Mouse (Mus musculus) limb, embryonic 14.5 days (tissue): ENCODE data around the gene Rabl3. TPM values are rescaled to one million over a fixed set of nuclear protein-coding genes. Genes with fewer than 3 reads are reported as not detected.

Source experiments
- ATAC-seq: fragments of 200-750 bp; cut with Nextera tagmentation; 2 replicates; pipeline ENCODE4 v1.8.0; 2017; ENCODE audit warnings: low read depth, moderate number of reproducible peaks, moderate TSS enrichment; ENCODE audit not compliant: low FRiP score
- DNase-seq: peaks from one replicate; pipeline ENCODE4 v3.0.0-alpha.2; 2015; ENCODE audit warnings: low spot score
- H3K27ac ChIP-seq: fragments of 300-500 bp; sonication (generic); replicated peaks from 2 replicates; pipeline ENCODE4 v1.5.1; 2014; ENCODE audit warnings: low read depth, mild to moderate bottlenecking, low read length, moderate library complexity, mixed read lengths
- H3K27me3 ChIP-seq: fragments of 300-500 bp; sonication (generic); 2 replicates; pipeline ENCODE4 v1.6.1; 2014; ENCODE audit warnings: low read length, mixed read lengths; ENCODE audit not compliant: control insufficient read depth, insufficient read depth
- H3K36me3 ChIP-seq: fragments of 300-500 bp; sonication (generic); 2 replicates; pipeline ENCODE4 v1.6.1; 2014; ENCODE audit warnings: mild to moderate bottlenecking, low read length, moderate library complexity, mixed read lengths; ENCODE audit not compliant: control insufficient read depth, insufficient read depth
- H3K4me1 ChIP-seq: fragments of 300-500 bp; sonication (generic); 2 replicates; pipeline ENCODE4 v1.6.1; 2014; ENCODE audit warnings: antibody characterized with exemption, low read length, mixed read lengths; ENCODE audit not compliant: control insufficient read depth, insufficient read depth
- H3K4me2 ChIP-seq: fragments of 300-500 bp; sonication (generic); replicated peaks from 2 replicates; pipeline ENCODE4 v1.6.1; 2014; ENCODE audit warnings: low read depth, mild to moderate bottlenecking, low read length, moderate library complexity; ENCODE audit not compliant: severe bottlenecking
- H3K4me3 ChIP-seq: fragments of 300-500 bp; sonication (generic); replicated peaks from 2 replicates; pipeline ENCODE4 v1.5.1; 2014; ENCODE audit warnings: low read length
- H3K9ac ChIP-seq: fragments of 300-500 bp; sonication (generic); 2 replicates; pipeline ENCODE4 v1.6.1; 2014; ENCODE audit warnings: mild to moderate bottlenecking, low read depth, low read length, moderate library complexity; ENCODE audit not compliant: severe bottlenecking
- H3K9me3 ChIP-seq: fragments of 300-500 bp; sonication (generic); 2 replicates; pipeline ENCODE4 v1.6.1; 2016; ENCODE audit warnings: low read length; ENCODE audit not compliant: control insufficient read depth
- POLR2A ChIP-seq: fragments of 200-500 bp; IDR thresholded peaks from 2 replicates; pipeline ENCODE4 v1.8.0; 2012; ENCODE audit warnings: inconsistent platforms, mild to moderate bottlenecking, moderate library complexity, borderline replicate concordance; ENCODE audit not compliant: insufficient read depth, insufficient read length; ENCODE audit errors: extremely low read depth
- WGBS: fragments of 180-500 bp; shearing (Covaris S2); extraction: QIAGEN DNeasy Blood & Tissue Kit; methylation state at CpG from one replicate; pipeline ENCODE4 v1.1.7; 2014; 5-methylcytosine and 5-hydroxymethylcytosine counted together
- polyA plus RNA-seq, 2 experiments: library from polyadenylated mRNA; depleted of rRNA in 1 of 2; stranded (reverse) in 1 of 2; unstranded in 1 of 2; fragments of >200 nt; fragmentation: Nextera tagmentation in 1 of 2; extraction: Ambion mirVana in 1 of 2; gene quantifications; 2 replicates each; pipeline versions ENCODE4 v1.2.1 to v1.2.3; 2012 to 2014

The Rabl3 gene
- polyA plus RNA-seq (2012; rRNA removed) (11.9 and 14.2 TPM in 2 replicates), polyA plus RNA-seq (2014; fragmentation: Nextera tagmentation; extraction: Ambion mirVana) (27.8 TPM in 2 replicates)

DNA sequence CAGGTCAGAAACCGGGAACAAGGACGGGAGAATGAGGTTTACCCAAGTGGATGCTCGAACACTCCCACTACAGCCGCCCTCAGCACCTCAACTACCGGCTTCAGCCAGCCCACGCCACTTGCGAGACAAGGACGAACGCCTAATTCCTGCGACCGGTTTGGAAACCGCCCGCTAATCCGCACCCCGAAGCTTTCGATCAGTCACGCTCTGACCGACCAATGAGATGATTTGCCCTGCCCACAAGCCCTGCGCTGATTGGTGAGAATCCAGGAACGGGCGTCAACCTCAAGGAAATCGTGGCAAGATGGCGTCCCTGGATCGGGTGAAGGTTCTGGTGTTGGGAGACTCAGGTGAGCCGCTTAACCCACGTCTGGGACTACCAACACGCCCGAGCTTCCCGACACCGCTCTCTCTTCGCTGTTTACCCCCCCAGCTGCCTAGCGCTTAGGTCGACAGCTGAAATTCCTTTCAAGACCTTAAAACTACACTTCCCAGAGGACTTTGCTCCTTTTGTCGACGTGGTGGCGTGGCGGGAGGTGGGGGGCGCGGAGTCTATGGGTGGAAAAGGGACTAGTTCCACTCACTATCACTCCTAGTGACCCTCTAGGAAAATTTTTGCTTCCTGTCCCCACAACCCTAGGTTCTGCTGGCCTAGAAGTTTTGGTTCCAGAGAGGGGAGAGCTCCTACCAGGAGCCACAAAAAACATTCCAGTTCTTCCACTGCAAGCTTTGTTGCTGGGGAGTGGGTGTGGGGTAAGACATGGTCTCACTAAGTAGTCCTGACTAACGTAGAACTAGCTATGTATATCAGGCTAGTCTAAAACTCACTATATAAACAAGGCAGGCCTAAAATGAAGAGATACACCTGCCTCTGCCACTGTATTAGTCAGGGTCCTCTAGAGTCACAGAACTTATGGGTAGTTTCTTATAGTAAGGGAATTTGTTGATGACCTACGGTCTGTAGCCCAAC lies at the start of gene Rabl3, which contains the start of gene Gtf2e1:
Rabl3 (plus strand) TSS at position 275 of the 970 bp plus-strand sequence.
Gtf2e1 (minus strand) TSS at position 179 of the 970 bp plus-strand sequence.
- H3K27ac ChIP-seq, result peak within 1 kb of the TSS; percentile 96
- ATAC-seq, result peak; percentile 99
- H3K36me3 ChIP-seq, result peaks cover 11% of the 10 kb centered on the region; the same call in 1 of the 2 replicates
- H3K4me2 ChIP-seq, result peak within 1 kb of the TSS; percentile 72
- H3K4me3 ChIP-seq, result peak within 1 kb of the TSS; percentile 59
- no peaks in the 10 kb centered on the region for H3K9me3 ChIP-seq
- H3K27me3 ChIP-seq, result no peaks in the 10 kb centered on the region
- peak; percentile 98 for DNase-seq
- peak; percentile 66; the same call in 1 of the 2 replicates for TF ChIP-seq POLR2A
- H3K4me1 ChIP-seq, result peaks cover 10% of the 10 kb centered on the region
- WGBS, result 2% methylated on average over 41 of the region's 41 CpGs
- peak within 1 kb of the TSS; percentile 76 for H3K9ac ChIP-seq

DNA sequence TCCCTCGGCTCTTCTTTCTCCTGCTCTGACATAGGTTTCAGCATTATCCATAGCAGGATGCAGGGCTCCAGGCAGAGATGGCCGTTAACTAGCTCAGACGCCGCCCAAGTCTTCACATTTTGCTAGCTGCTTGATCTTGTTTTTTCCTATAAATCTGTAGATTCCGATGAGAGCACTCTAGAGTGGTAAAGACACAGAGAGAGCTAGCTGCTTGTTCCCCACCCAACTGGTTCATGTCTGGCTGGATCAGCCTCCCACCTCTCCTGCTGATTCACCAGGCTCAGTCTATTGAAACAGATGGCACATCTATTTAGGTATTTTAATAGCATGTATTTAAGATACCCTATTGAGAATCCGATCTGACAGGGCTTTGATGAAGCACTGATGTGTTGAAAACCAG lies 44.7 kb upstream of the Rabl3 start:
- H3K4me2 ChIP-seq, result no peak overlapping the region
- H3K4me3 ChIP-seq, result no peak overlapping the region
- 67% methylated on average over 6 of the region's 6 CpGs for WGBS
- no peaks in the 10 kb centered on the region for H3K27me3 ChIP-seq
- H3K9me3 ChIP-seq, result no peaks in the 10 kb centered on the region
- H3K4me1 ChIP-seq, result no peaks in the 10 kb centered on the region
- no peak for ATAC-seq
- no peaks in the 10 kb centered on the region for H3K36me3 ChIP-seq
- H3K9ac ChIP-seq, result no peak overlapping the region
- H3K27ac ChIP-seq, result no peak overlapping the region
- DNase-seq, result no peak
- no peak for TF ChIP-seq POLR2A

DNA sequence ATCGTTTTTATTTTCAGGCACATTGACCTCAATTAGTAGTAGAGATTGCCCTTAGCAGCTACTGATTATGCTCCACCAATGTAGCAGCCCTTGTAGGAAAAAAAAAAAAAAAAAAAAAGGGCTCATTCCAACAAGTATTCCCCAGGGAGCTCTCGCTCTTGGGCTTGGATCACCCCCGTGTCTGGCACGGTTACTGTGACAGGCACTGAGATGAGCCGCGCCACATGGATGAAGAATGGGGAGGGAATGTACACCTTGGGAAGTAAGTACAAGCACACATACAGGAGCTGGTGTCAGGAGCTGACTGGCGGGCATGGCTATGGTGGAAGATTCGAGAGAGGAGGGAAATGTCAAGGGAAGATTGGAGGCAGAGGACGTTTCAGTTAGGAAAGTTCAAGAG lies 41.1 kb upstream of the Rabl3 start:
- no peaks in the 10 kb centered on the region for H3K9me3 ChIP-seq
- 77% methylated on average over 9 of the region's 9 CpGs for WGBS
- no peak for TF ChIP-seq POLR2A
- ATAC-seq (no peak), DNase-seq (no peak)
- no peak overlapping the region for H3K4me2 ChIP-seq
- H3K4me3 ChIP-seq, result no peak overlapping the region
- H3K27me3 ChIP-seq, result no peaks in the 10 kb centered on the region
- H3K9ac ChIP-seq, result no peak overlapping the region
- no peaks in the 10 kb centered on the region for H3K36me3 ChIP-seq
- H3K4me1 ChIP-seq, result no peaks in the 10 kb centered on the region
- no peak overlapping the region for H3K27ac ChIP-seq

DNA sequence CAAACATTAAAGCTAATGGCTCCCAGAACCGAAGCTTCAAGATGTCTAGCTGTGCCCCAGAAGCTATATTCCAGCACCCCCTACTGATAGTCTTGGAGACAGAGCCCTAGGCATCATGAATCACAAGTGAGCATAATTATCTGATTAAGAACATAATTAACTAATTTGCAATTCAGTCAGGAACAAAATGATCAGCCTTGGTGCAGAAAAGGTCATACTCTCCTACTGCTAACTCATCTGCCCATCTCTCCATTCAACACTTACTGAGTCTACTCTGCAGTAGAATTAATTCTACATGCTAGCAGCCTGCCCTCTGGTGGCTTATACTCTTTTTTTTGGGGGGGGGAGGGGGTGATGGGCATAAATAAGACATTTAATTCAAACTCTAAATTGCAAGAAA lies 35.2 kb upstream of the Rabl3 start:
- no peak for TF ChIP-seq POLR2A
- Histone ChIP-seq H3K4me1 (no peaks in the 10 kb centered on the region), H3K4me3 (no peak overlapping the region), H3K9me3 (no peaks in the 10 kb centered on the region), H3K36me3 (no peaks in the 10 kb centered on the region), H3K9ac (no peak overlapping the region), H3K27ac (no peak overlapping the region), H3K4me2 (no peak overlapping the region), H3K27me3 (no peaks in the 10 kb centered on the region)
- DNase-seq (no peak), ATAC-seq (no peak)
- WGBS, result 31% methylated on average over 1 of the region's 1 CpGs

DNA sequence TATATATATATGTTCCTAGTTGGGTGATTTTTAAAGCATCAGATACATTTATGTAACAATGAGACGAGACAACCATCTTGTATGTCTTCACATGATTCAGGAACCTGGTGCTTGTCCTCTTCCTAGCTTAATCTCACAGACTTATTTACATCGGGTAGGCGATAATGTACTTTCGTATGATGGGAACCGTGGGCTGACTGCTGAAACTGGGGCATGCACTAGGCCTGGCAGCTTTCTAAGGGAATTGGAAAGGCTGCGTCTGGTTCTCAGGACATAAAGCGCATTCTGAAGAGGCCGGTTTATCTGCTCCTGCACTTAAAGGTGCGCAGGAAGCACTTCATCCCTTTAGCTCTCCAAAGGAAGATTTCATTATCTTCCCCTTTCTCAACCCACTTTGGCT lies 32.9 kb upstream of the Rabl3 start:
- Histone ChIP-seq H3K27me3 (no peaks in the 10 kb centered on the region), H3K4me2 (no peak overlapping the region), H3K9me3 (no peaks in the 10 kb centered on the region), H3K4me3 (no peak overlapping the region), H3K27ac (no peak overlapping the region), H3K9ac (no peak overlapping the region), H3K36me3 (peaks cover 16% of the 10 kb centered on the region), H3K4me1 (no peaks in the 10 kb centered on the region)
- 95% methylated on average over 9 of the region's 9 CpGs for WGBS
- DNase-seq (no peak), ATAC-seq (no peak)
- no peak for TF ChIP-seq POLR2A
